Mouse (Mus musculus) T-helper 17 cell (primary cell): ENCODE data around the gene Pde4dip.

Experiments used
- in situ Hi-C, 2 experiments: fragments of 300-600 bp; cut with MboI, MseI; formaldehyde crosslinking; loops; 1 replicate in 1 of 2; 2 replicates in 1 of 2; pipeline ENCODE4 v1.15.1; 2025; ENCODE audit warnings: high pct_unique_total_duplicates in 2 of 2

Gene Pde4dip

DNA sequence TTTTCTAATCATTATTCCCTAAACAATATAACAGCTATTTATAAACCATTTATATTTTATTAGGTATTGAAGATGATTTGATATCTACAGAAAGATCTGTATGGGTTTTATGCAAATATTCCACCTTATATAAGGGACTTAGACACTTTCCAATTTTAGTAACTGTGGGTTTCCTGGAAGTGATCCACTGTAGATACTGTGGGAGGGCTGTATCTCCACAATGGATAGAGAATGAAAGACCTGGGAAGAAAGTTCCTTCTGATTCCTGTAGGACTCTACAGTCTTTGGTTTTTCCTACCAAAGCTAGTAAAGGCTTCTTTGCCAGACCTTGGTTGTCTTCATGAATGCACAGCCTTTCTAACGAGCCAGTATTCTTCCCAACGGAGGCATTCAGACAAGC, 21.2 kb upstream of the Pde4dip start:
- in situ Hi-C loops, result loop anchor here (10.0 kb wide), 2 partner anchors 405 to 685 kb away; no protein-coding TSS in a partner anchor

DNA sequence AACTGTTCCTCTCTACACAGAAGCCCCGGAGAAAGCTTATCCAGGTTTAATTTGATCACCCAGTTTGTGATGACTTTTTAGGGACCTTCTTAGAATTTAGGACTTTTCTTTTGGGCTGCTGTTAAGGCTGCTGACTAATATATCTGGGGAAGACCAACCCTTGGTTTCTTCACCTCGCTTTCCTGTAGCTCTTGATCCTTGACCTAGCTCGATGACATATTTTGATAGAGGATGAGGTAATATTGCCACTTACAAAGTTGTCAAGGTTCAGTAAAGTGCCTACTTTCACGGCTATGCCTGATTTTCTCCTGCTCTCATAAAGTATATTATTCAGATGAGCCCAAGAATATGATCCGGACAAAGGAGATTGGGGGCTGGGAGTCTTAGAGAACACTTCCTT, 13.1 kb upstream of the Pde4dip start:
- in situ Hi-C loops, result loop anchor here in 1 of 2 experiments (10.0 kb wide), 1 partner anchor 677 kb away; no protein-coding TSS in a partner anchor

DNA sequence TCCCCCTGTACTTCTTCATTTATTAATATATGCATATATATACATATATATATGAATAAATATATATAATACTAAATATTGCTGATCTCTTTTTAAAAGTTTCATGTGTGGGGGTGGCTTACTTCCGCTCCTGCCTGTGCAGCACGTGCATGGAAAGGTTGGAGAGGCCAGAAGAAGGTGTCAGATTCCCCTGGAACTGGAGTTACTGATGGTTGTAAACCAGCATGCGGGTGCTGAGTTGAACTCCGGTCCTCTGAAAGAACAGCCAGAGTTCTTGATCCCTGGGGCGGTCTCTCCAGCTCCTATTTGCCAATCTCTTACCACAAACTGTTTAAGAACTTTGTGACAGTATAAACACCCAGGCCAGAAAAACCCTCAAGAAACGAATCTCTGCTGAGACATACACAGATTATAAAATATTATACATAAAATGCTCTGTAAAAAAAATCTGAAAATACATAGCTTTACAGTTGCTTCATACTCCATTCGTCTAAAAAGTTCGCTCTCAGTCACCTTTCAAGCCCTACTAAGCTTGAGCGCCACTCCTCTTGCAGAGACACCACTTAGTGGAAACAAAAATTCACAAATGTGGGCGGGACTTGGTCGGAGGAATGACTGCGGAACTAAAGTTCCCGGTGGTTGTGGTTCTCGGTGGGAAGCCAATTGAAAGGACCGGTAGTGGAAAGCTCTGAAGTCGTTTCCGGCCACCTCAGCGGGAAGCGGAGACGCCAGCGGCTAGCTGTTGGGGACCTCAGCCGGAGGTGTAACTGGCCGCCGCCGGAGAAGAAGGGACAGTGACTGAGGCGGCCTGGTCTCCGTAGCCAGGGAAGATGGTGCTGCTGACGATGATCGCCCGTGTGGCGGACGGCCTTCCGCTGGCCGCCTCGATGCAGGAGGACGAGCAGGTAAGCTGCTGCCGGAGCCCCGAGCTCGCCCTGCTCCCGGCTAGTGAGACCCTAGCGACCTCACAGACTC, 12.3 kb upstream of the Pde4dip start, which contains the start of gene Sec22b:
Gene Sec22b, plus strand, starts transcription at position 675 of the 975 bp plus-strand sequence.
- in situ Hi-C loops, result loop anchor here in 1 of 2 experiments (10.0 kb wide), 1 partner anchor 676 kb away; no protein-coding TSS in a partner anchor

DNA sequence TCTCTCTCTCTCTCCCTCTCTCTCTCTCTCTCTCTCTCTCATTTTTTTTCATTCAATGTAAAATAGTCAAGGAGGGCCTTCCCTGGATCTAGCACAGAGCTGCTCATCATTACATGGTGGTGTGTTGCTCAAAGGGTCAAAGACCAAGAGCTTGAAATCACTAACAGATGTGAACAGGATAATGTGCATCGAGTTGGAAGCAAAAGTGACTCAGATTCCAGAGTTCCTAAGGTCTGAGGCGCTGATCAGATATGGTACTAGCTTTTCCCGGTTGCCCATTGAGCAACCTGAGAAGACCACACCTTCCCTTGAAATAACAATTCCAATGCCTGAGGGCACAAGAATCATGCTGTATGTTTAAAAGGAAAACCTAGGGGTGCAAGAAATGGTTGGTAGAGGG, 9.9 kb upstream of the Pde4dip start:
- in situ Hi-C loops, result no loop called here

DNA sequence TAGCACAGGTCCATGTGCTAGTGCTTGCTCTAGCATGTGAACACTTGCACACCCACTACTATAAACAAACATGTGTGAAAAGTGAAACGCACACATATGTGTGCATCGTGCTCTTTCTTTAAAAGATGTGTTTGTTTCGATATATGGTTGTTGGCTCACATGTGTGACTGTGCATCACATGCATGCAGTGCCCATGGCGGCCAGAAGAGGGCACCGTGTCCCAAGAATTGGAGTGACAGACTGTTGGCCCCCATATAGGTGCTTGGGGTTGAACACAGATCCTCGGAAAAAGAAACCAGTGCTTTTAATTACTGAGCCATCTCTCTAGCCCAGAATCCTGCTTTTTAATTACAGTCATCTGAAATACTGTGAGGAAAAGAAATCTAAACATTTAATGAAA, 6.2 kb upstream of the Pde4dip start:
- in situ Hi-C loops, result no loop called here

DNA sequence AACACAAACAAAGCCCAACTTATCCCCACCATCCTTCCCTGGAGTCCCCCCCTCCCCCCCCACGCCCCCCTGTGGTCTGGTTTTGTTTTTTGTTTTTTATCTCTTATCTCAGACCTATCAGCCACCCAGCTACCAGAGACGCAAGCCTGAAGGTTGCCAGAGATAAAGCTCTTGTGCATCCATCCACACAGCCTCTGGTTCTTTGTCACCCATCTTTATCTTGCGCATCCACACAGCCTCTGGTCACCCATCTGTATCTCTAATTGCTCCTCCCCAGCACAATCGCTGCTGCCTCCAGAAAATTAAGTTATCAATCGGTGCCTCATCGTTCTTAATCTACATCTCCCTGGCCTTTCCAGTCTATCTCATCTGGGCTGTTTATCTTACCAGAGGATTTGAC, 1.7 kb upstream of the Pde4dip start:
- in situ Hi-C loops, result no loop called here

DNA sequence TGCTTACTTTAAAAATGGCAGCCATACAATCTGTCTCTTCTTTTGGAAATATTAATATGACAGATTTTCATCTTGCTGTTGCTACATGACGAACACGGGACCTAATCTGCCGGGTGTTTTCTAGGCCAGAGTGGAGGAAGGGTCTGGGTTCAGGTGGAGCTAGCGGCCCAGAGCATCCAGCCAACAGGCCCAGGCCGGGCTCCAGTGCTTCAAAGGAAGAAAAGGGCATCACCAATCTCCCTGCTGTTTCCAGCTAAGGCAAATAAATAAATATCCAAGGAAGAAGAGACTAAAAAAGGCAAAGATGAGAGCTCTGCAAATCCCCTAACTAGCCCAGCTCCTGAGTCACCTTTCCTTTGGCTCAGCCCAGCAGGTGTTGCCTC, 731 bp downstream of the Pde4dip start:
- in situ Hi-C loops, result loop anchor here in 1 of 2 experiments (5.0 to 10.0 kb wide), 2 partner anchors 210 to 1303 kb away; no protein-coding TSS in a partner anchor

DNA sequence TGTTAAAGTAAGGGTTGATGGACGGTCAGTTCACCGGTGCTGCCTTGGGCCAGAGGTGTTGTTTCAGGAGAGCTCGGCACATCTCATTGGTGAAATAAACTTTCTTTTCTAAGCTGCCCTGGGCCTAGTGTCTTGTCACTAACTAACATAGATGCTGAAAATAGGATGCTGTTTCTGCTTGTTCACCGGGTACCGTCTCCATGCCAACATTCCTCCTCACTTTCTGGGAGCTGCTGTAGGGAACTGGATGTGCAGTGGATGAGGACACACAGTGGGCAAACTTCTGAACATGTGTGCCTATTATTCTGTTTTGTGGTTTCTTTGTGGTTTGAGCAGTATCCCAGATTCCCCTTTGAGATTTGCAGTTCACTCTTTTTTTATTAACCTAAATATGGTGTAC, 6.9 kb downstream of the Pde4dip start:
- in situ Hi-C loops, result loop anchor here (5.0 to 10.0 kb wide), 2 partner anchors 199 to 1297 kb away; no protein-coding TSS in a partner anchor

DNA sequence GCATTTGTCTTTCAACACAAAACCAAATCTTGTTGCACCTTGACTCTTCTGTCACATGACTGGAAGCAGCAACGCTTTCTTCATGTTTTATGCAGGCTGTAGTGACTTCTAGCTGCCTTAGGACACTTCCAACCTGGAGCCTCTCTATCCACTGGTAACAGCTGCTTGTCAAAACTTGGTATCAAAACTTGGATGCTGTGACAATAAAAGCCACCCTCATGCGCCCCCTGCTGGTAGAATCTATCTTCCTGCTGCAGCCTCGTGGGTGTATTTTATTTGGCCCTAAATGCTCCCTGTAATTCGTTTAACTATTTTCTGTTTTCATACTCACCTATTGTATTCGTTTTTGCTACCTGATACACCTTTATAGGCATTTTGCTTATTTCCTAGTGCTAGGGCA, 9.3 kb downstream of the Pde4dip start:
- in situ Hi-C loops, result no loop called here

DNA sequence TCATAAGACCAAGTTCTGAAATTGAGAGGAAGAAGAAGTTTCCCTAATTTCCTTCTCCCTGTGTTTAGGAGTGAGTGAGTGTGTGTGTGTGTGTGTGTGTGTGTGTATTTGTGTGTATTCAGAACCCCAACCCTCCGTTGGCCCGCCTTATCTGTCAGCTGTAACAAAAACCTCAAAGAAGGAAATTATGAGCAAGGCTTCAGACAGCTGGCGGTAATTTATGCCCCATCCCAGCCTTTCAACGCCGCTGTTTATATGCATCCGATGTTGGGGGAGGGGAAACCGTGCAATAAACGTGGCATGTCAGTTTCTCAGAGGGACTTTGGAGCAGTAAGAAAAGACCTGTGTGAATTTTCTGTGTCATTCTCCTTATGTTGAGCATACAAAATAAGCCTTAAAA, 12.2 kb downstream of the Pde4dip start:
- in situ Hi-C loops, result no loop called here

DNA sequence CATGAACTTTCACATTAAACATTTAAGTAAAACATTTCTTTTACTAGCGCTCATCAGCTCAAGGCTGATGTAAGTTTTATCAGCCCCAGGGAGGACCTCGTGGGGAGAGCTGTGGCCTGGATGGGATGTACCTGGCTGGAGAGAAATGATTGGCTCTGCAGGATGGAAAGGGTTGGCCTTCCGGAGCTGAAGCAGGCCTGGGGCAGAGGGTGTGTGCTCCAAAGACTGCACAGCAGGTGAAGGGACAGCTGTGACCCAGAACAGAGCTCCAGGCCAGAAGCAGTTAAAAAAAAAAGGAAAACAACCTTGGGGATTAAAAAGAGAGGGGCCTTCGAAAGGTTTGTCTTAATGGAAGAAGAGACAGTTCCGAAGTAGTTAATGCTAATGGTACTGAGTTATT, 13.7 kb downstream of the Pde4dip start:
- in situ Hi-C loops, result no loop called here

DNA sequence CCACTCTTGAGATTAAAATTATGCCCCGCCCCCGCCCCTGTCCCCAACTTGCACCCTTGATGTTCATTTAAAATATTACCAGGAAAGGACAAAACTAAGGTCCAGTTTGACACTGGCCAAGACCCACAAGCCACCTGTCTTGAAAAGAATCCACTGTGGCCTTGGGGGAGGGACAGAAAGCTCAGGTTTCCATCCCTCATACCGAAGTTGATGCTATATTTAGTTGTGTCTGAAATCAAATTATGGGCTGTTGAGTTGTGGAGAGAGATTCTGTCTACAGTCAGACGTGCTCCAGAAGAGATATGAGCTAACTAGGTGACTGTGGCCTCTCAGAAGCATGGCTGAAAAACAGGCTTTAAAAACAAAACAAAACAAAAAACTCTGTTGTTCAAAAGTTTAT, 18.8 kb downstream of the Pde4dip start:
- in situ Hi-C loops, result no loop called here

DNA sequence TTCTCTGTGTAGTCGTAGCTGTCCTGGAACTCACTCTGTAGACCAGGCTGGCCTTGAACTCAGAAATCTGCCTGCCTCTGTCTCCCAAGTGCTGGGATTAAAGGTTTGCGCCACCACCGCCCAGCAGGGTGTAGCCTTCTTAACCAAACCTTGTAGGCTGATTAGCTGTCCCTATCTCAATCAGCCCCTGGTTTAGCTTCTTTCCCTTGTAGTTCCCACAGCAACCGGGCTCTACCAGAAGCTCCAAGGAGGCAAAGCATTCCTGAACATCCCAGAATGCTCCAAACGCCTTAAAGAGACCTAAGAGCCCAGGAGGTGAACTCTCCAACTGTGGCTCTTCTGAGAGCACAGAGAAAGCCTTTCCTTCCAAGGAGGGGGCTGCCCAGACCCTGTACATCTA, 19.8 kb downstream of the Pde4dip start:
- in situ Hi-C loops, result no loop called here

DNA sequence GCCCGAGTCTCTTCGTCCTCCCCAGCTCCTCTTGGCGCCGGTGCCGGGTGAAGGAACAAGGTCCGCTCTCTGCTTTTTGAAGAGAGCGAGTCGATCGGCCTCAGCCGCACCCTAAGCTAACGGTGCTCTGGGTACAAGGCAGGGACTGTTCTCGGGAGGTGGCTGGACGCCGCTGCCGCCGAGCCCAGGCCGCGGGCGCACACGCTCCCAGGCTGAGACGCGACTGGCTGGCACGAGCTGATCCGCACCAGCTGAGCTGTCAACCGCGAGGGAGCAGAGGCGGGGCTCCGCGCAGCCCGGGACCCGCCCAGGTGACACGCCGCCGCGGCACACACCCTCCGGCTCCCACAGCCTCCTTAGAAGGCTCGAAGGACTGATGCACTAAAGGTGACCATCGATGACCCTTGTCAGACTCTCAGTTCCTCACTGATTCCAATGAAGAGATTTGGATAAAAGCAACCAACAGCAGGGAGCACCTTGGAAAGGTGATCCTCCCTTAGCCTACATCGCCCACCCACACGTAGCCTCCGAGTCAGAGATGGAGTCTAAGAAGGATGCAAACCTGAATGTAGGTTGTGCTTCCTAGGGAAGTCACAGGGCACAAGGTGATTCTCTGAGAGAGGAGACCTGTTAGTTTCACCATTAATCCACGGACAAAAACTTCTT, 20.4 kb downstream of the Pde4dip start:
- in situ Hi-C loops, result no loop called here

DNA sequence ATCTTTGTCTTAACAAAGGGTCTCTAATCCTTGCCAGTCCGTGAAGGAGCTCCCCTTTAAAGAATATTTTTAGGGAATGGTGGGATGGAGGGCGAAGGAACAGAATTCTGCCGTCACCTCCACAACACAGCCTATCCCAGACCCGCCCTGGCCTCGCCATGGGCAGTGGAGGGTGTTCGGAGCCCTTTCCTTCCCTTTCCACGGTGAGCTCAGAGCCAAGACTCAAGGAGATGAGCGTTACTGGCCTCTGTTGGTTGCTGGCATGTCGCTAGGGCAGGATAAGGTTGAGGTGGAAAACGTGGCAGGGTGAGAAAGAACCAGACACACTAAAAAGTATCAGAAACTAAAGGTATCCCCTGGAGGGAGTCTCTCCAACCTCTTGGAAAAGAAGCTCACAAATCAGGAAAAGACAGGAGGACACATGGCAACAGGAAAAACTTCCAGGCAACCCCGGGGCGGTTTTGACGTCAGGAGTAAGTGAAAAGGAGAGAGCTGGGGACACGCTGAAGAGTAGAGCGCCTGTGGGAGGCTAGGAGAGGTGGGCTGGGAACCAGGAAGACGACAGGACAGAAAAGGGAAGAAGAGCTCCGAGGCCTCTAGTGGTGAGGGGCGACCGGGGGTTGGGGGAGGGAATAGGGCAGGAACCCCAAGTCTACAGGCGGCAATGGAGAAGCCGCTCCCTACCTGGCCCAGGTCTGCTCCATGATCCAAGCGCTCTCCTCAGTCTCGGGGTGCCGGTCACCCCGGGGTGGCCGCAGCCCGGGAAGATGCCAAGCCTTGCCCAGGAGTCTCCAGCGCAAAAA, 21.1 kb downstream of the Pde4dip start:
- in situ Hi-C loops, result no loop called here

DNA sequence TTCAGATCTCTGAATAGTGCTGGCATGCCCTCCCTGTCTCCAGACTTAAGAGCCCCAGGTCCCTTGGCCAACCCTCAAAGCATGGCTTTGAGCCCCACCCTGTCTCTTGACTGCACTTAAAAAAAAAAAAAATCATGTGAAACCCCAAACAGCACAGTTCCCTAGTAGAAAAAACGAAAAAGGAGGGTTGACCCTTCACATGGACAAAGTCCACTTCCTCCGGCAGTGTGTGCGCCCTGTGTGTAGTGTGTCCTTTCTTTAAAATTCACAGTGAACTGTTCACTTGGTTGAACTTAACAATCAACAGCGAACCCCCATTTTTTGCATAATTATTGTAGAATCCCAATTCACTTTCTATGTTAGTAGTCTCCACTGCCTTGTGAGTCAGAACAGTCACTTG, 21.8 kb downstream of the Pde4dip start:
- in situ Hi-C loops, result no loop called here

DNA sequence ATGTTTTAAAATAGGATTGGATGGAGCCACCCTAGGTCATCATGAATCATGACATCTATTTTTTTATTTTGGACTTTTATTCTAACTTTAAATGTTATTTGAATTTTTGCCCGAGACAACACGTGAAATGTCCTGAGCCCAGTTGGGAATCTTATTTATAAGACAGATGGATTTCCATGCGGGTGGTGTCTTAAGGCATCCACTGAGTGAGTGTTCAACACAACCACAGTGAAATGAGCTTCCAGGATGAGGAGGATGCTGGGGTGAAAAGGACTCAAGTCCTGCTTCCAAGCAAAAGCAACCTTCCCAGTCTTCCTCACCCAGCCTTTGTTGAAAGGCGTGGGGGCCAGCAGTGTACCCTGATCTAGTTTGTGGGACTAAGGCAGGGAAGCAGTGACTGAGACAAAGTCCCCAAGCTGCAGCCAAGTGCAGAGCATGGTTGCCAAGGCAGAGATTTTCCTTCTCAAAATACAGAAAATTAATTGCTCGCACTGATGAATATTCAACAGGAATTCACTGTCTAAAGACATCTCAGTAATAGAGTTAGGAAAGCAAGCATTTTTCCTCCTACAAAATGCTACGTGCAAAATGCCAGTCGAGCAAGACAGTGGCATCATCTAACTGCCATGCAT, 27.6 kb downstream of the Pde4dip start:
- in situ Hi-C loops, result no loop called here

DNA sequence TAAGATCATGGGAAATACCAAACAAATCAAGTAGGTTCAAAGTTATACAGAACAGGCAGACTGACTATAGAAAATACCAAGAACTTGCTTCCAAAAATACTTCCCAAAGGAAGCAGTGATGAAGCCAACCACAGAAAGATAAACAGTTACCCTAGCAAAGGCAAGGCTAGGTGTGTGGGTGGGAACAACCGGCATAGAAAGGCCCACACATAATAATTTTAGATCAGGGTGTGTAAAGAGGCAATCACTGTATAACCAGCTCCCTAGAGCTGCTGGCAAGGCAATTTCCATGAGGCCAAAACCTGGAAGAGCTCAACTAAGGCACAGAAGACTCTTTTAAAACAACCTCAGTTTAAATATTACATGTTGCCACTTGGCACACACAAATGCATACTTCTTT, 29.1 kb downstream of the Pde4dip start:
- in situ Hi-C loops, result no loop called here

DNA sequence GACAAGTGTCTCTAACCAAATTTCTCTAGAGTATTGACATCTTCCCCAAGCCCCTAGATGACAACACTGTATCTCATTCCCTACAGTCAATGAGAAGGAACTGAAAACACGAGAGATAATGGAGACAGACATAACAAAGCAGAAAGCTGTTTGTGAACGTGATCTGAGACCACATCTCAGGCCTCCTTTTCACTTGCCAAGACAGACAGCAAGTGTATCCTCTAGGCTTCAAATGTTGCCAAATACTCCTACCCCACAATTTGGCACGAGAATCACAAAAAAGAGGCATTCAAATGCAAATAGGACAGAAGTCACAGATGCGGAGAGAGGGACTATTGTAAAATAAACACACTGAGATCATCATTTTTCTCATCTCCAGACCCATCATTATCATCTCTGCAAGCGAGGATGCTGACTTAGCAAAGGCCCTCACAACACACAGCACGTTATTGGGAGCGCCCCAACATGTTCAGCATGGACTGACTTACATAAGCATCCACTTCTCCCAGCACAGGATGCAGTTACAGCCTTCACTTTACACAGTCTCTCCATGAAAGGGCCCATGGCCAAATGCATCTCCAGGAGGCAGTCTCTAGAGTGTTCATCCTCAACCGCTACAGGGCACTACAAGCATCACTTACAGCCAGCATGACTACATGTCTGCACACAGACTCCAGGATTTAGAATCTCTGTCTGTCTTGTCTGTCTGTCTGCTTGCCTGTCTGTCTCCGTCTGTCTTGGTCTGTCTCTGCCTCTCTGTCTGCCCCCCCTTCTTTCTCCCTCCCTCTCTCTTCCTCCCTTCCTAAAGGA, 33.7 kb downstream of the Pde4dip start:
- in situ Hi-C loops, result no loop called here

DNA sequence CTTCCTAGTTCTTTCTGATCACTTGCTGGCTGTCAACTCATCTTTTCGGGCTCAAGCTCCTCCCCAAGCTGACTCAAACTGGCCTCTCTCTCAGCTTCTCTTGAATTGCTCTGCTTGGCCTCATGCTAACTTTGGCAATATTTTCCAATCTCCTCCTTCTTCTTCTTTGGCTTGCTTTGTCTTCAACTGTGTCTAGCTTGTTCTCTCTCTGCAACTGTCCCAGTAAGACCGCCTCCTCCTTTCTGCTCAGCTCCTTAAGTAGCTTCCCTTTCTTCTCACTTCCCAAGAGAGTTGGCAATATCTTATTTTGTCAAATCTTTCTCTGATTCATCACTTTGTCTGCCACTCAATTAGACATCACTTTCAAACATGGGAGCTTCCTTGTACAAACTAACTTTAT, 36.7 kb downstream of the Pde4dip start:
- in situ Hi-C loops, result no loop called here
